In genomic region chr16:95712121-95712520, GRCm38 (mm10) we compare ENCODE assay signal across 24 mouse cellular contexts.
"Had no signal": no experiment of that assay in that cellular context is flagged by ENCODE, and none has a peak within 500 bp of the region (broad histone marks: within the 10 kb centered on the region; RNA-seq: fewer than 3 reads in every experiment).

No protein-coding gene starts in this region.

- H3K4me1 ChIP-seq: hindbrain, embryonic 10.5 days had no signal

- DNase-seq: gastrocnemius, adult 2 months; gastrocnemius, postnatal 10 days; gastrocnemius, postnatal 25 days; heart, adult 2 months; heart, postnatal 10 days; heart, postnatal 4 days; kidney, adult 18-20 months; kidney, adult 8-10 months; kidney, postnatal 10 days; kidney, postnatal 25 days; kidney, postnatal 4 days; liver had no signal

- H3K4me2 ChIP-seq: heart, embryonic 11.5 days; heart, embryonic 13.5 days; hindbrain, embryonic 12.5 days; hindbrain, embryonic 14.5 days; intestine, embryonic 15.5 days; liver, embryonic 11.5 days had no signal

- H3K27me3 ChIP-seq: heart, embryonic 13.5 days; hindbrain, embryonic 12.5 days; intestine, embryonic 15.5 days had no signal

- H3K27ac ChIP-seq: gastrocnemius, adult 2 months; heart, embryonic 13.5 days; hindbrain, embryonic 10.5 days; hindbrain, embryonic 12.5 days; hindbrain, embryonic 14.5 days; intestine, embryonic 15.5 days; layer of hippocampus, adult 2 months; left cerebral cortex, adult 2 months had no signal

- ATAC-seq: hindbrain, embryonic 16.5 days; inflammation-experienced regulatory T-cells, adult 6 months; intestine, embryonic 15.5 days; intestine, postnatal 0 days had no signal

- H3K9ac ChIP-seq: heart, embryonic 13.5 days; hindbrain, embryonic 12.5 days; hindbrain, embryonic 14.5 days; intestine, embryonic 15.5 days had no signal

- H3K4me3 ChIP-seq: gastrocnemius, adult 2 months; heart, adult 2 months; heart, embryonic 13.5 days; hindbrain, embryonic 10.5 days; hindbrain, embryonic 12.5 days; intestine, embryonic 15.5 days; layer of hippocampus, adult 2 months; left cerebral cortex, adult 2 months had no signal

- H3K9me3 ChIP-seq: heart, embryonic 13.5 days; hindbrain, embryonic 10.5 days; hindbrain, embryonic 12.5 days; intestine, embryonic 15.5 days had no signal
